Mouse (Mus musculus): ENCODE results near the gene Oscp1. TPM values are rescaled to one million over a fixed set of nuclear protein-coding genes. Genes with fewer than 3 reads are reported as not detected.
A peak's percentile ranks its signal among the peaks of the same experiment; 100 is the strongest.

Gene Oscp1
- polyA plus RNA-seq (2015; fragmentation: Nextera tagmentation; extraction: Ambion mirVana): 19.0 and 19.1 TPM in 2 replicates

DNA sequence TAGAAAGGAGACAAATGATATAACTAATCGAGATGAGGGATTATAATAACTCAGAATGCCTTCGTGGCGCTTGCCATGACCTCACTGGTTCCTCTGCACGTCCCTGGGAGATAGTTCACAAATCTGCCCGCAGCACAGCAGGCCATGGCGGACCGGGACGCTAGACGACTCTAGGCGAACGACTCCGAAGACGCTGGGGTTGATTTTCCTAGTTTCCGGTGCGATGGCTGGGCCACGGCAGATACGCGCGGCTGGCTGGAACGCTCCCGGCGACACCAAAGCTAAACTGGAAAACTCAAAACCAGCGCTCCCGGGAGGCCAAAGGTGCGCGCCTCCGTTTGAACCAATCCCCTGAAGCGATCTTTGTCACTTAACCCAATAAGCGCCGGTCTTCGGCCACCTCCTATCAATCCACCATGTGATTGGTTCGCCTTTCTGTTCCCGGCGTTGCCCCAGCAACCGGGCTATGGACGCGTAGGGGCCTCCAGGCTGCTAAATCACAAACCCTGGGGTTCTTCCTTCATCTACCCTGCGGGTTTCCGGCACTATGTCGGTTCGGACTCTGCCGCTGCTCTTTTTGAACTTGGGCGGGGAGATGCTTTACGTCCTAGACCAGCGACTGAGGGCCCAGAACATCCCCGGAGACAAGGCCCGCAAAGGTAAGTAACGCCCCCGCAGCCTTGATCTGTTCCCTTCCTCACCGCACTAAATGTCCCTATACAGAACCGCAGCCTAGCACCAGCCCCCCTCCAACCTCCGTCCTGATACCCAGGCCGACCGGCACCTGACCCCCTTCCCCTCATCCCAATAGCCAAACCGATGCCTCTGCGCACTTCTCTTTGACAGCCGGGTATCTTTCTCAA, at the start of gene Oscp1:
TSS of gene Oscp1 (plus strand) at position 432 of the 863 bp plus-strand sequence.
- WGBS: under 1% methylated on average over 57 of the region's 57 CpGs
- Histone ChIP-seq H3K9ac (peak within 1 kb of the TSS; percentile 63), H3K9me3 (replicated peaks) (no peaks in the 10 kb centered on the region), H3K27me3 (no peaks in the 10 kb centered on the region), H3K36me3 (peaks cover 35% of the 10 kb centered on the region), H3K4me2 (peak within 1 kb of the TSS; percentile 89), H3K4me1 (peaks cover 14% of the 10 kb centered on the region), H3K4me3 (replicated peaks) (peak within 1 kb of the TSS; percentile 73), H3K27ac (peak within 1 kb of the TSS; percentile 81)
- ATAC-seq (replicated peaks; ENCODE audit: low FRiP score): peak; percentile 99

- H3K4me1 ChIP-seq: no peaks in the 10 kb centered on the region
- 85% methylated on average over 7 of the region's 7 CpGs for WGBS
- no peak for ATAC-seq (replicated peaks; ENCODE audit: low FRiP score)
- H3K9ac ChIP-seq: no peak overlapping the region
- no peaks in the 10 kb centered on the region for H3K9me3 ChIP-seq (replicated peaks)
- no peak overlapping the region for H3K4me3 ChIP-seq (replicated peaks)
- no peak overlapping the region for H3K27ac ChIP-seq
- H3K27me3 ChIP-seq: no peaks in the 10 kb centered on the region
- no peak overlapping the region for H3K4me2 ChIP-seq
- no peaks in the 10 kb centered on the region for H3K36me3 ChIP-seq
Observed at GRCm38 (mm10) chr4:126017676-126018332, 40.6 kb upstream of the Oscp1 start.

DNA sequence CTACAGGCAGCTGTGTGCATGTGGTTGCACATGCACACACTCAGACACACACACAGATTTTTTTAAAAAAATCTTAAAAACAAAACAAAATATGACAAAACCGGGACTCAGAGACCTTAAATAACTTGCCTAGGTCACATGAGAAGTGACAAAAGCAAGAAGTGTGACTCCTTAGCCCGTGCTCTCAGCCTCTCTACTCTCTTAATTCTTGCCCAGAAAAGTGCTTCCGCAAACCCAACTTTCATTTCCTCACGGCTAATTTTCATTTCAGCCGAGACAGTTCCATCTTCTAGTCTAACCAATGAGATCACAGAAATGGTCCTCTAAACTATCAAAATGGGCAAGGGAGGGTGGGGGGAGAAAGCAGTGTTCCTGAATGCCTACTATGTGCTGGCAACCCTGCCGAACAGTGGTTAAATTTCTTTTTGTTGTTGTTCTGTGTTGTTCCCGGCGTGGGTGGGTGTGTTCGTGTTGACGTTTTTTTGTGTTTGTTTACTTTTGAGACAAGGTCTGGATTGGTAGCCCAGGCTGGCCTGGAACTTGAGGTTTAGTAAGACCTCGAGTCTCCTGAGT, 39.3 kb upstream of the Oscp1 start:
- WGBS: 81% methylated on average over 11 of the region's 11 CpGs
- Histone ChIP-seq H3K4me3 (replicated peaks) (no peak overlapping the region), H3K4me2 (no peak overlapping the region), H3K9me3 (replicated peaks) (no peaks in the 10 kb centered on the region), H3K27ac (no peak overlapping the region), H3K9ac (no peak overlapping the region), H3K36me3 (no peaks in the 10 kb centered on the region), H3K4me1 (no peaks in the 10 kb centered on the region), H3K27me3 (no peaks in the 10 kb centered on the region)
- no peak for ATAC-seq (replicated peaks; ENCODE audit: low FRiP score)

GRCm38 (mm10) chr4:126024303-126024900, 34.0 kb upstream of the Oscp1 start, which contains the start of gene Csf3r:
Gene Csf3r, plus strand, starts transcription at chr4:126024550.
- Histone ChIP-seq H3K36me3 (no peaks in the 10 kb centered on the region), H3K27me3 (no peaks in the 10 kb centered on the region), H3K4me1 (no peaks in the 10 kb centered on the region), H3K4me2 (no peak within 1 kb of the TSS), H3K9me3 (replicated peaks) (no peaks in the 10 kb centered on the region), H3K4me3 (replicated peaks) (no peak within 1 kb of the TSS), H3K27ac (no peak within 1 kb of the TSS), H3K9ac (no peak within 1 kb of the TSS)
- ATAC-seq (replicated peaks; ENCODE audit: low FRiP score): no peak
- WGBS: 47% methylated on average over 16 of the region's 16 CpGs

DNA sequence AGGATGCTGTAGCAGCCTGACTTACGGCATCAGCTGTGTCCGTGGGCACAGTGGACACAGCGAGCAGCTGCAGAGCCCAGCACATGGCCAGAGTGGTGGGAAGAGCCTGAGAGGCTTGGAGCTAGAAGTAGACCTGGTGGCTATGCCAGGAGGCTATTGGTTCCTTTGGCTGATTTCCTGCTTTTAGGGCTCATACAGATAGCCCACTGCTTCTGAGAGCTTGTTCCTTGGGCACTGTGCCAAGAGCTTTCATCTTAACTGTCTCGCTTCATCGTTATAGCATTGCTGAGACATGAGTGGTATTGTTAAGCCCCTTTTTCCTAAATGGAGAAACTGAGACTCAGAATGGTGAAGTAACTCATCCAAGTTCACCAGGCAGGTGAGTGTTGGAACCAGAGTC, 32.6 kb upstream of the Oscp1 start:
- ATAC-seq (replicated peaks; ENCODE audit: low FRiP score): no peak
- 77% methylated on average over 5 of the region's 5 CpGs for WGBS
- H3K4me3 ChIP-seq (replicated peaks): no peak overlapping the region

GRCm38 (mm10) chr4:126027980-126028379, 30.4 kb upstream of the Oscp1 start:
- ATAC-seq (replicated peaks; ENCODE audit: low FRiP score): no peak
- Histone ChIP-seq H3K27ac (no peak overlapping the region), H3K36me3 (no peaks in the 10 kb centered on the region), H3K4me1 (no peaks in the 10 kb centered on the region), H3K9ac (no peak overlapping the region), H3K4me2 (no peak overlapping the region), H3K9me3 (replicated peaks) (no peaks in the 10 kb centered on the region), H3K4me3 (replicated peaks) (no peak overlapping the region), H3K27me3 (no peaks in the 10 kb centered on the region)
- WGBS: 90% methylated on average over 3 of the region's 3 CpGs

More for the DNA sequence above, 32.6 kb upstream of the Oscp1 start:
- Histone ChIP-seq H3K4me2 (no peak overlapping the region), H3K27ac (no peak overlapping the region), H3K27me3 (no peaks in the 10 kb centered on the region), H3K4me1 (no peaks in the 10 kb centered on the region), H3K9me3 (replicated peaks) (no peaks in the 10 kb centered on the region), H3K36me3 (no peaks in the 10 kb centered on the region), H3K9ac (no peak overlapping the region)

DNA sequence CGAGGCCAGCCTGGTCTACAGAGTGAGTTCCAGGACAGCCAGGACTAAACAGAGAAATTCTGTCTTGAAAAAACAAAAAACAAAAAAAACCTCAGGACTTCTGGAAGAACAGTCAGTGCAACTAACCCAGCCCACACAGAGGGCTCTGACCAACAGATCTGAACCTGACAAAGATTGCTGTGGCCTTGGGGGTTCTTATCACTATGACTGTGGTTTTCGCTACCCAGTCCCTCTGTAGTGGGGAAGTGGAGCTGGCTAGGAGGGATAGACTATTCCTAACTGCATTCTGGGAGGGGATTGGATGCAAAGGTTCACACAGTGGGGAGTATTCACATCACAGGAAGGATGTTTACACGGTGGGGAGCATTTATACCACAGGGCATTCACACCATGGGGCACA, 29.3 kb upstream of the Oscp1 start:
- Histone ChIP-seq H3K9ac (no peak overlapping the region), H3K36me3 (no peaks in the 10 kb centered on the region), H3K4me2 (no peak overlapping the region), H3K27ac (no peak overlapping the region), H3K9me3 (replicated peaks) (no peaks in the 10 kb centered on the region), H3K4me3 (replicated peaks) (no peak overlapping the region), H3K4me1 (no peaks in the 10 kb centered on the region), H3K27me3 (no peaks in the 10 kb centered on the region)
- 65% methylated on average over 3 of the region's 3 CpGs for WGBS
- no peak for ATAC-seq (replicated peaks; ENCODE audit: low FRiP score)

GRCm38 (mm10) chr4:126030705-126031104, 27.7 kb upstream of the Oscp1 start:
- Histone ChIP-seq H3K36me3 (no peaks in the 10 kb centered on the region), H3K27ac (no peak overlapping the region), H3K27me3 (no peaks in the 10 kb centered on the region), H3K9me3 (replicated peaks) (no peaks in the 10 kb centered on the region), H3K9ac (no peak overlapping the region), H3K4me2 (no peak overlapping the region), H3K4me3 (replicated peaks) (no peak overlapping the region), H3K4me1 (no peaks in the 10 kb centered on the region)
- ATAC-seq (replicated peaks; ENCODE audit: low FRiP score): no peak
- 81% methylated on average over 5 of the region's 5 CpGs for WGBS

DNA sequence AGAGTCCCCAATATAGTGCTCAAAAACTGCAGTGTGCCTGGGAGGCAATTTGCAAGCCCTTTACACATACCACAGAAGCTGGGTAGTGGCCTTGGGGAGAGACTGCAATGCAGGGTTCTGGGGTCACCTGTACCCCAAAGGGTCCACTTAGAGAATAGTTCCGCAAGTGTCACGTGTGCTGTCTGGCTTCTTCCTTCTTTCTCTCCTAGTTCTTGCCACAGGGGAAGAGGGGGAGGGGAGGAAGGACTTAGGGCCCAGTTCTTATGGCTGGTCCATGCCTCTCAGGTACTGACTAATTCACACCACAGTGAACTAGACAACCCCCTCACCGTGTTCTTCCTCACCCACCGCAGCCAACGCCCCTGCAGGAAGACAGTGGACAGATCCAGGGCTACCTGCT, 23.0 kb upstream of the Oscp1 start:
- no peak overlapping the region for H3K4me2 ChIP-seq
- no peak for ATAC-seq (replicated peaks; ENCODE audit: low FRiP score)

DNA sequence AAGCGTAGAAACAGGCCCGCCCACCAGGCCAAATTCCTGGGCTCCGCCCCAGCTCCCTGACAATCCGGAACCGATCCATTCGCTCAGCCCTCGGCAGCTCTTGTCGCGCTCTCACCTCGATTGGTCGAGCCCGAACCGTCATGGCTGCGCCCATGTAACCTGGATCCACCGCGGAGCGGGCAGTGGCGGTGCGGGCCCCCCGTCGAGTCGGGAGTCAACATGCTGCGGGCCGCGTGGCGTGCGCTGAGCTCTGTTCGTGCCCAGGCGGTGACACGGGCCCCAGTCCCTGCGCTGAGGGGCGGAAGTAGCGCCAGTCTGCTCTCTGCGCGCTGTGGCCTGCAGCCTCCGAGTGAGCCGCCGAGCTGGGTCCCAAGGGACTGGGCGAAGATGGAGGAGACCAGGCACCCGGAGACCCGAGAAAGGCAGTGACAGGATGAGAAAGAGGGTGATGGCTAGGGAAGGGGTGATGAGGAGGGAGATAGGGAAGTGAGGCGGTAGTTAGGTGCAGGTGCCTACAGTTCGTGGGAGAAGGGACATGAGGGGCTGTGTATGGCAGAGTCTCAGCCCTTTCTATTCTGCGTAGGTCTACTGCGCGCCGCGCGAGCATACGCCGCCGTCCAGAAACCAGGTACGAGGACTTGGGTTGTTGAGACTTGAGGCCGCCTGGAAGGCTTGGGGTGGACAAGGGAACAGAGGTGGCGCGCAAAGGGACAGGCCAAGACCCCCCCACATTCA, 11.3 kb upstream of the Oscp1 start, which contains the start of gene Mrps15:
TSS of gene Mrps15 (plus strand) at position 75 of the 735 bp plus-strand sequence.
- peaks cover 13% of the 10 kb centered on the region for H3K4me1 ChIP-seq
- H3K4me2 ChIP-seq: peak within 1 kb of the TSS; percentile 91
- peak; percentile 94 for ATAC-seq (replicated peaks; ENCODE audit: low FRiP score)
- H3K27me3 ChIP-seq: no peaks in the 10 kb centered on the region
- peaks cover 28% of the 10 kb centered on the region for H3K36me3 ChIP-seq
- H3K9ac ChIP-seq: peak within 1 kb of the TSS; percentile 76
- no peaks in the 10 kb centered on the region for H3K9me3 ChIP-seq (replicated peaks)
- WGBS: under 1% methylated on average over 56 of the region's 56 CpGs
- peak within 1 kb of the TSS; percentile 90 for H3K4me3 ChIP-seq (replicated peaks)
- peak within 1 kb of the TSS; percentile 88 for H3K27ac ChIP-seq

More for the DNA sequence above, 23.0 kb upstream of the Oscp1 start:
- Histone ChIP-seq H3K4me1 (no peaks in the 10 kb centered on the region), H3K9me3 (replicated peaks) (no peaks in the 10 kb centered on the region), H3K9ac (no peak overlapping the region), H3K27me3 (no peaks in the 10 kb centered on the region), H3K36me3 (no peaks in the 10 kb centered on the region), H3K27ac (no peak overlapping the region), H3K4me3 (replicated peaks) (no peak overlapping the region)
- 82% methylated on average over 5 of the region's 5 CpGs for WGBS

DNA sequence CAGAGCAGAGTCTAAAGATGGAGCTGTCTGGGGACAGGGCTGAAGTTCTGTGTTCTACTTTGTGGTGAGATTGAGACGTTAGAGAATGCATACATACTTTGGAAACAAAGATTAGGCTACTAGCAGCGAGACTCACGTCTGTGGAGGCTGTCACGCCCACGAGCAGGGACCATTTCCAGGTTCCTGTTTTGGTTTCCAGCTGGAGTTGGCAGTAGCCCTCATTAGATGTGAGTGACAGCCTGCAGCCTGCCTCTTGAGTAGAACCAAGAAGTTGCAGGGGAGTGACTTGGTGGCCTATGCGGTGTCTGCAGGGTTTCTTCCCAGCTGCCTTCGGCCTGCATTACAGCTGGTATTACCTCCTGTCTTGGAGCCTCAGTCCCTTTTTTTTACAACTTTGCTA, 6.7 kb upstream of the Oscp1 start:
- H3K9me3 ChIP-seq (replicated peaks): no peaks in the 10 kb centered on the region
- peaks cover 71% of the 10 kb centered on the region for H3K36me3 ChIP-seq
- peaks cover 13% of the 10 kb centered on the region for H3K4me1 ChIP-seq
- no peak overlapping the region for H3K4me2 ChIP-seq
- 66% methylated on average over 7 of the region's 7 CpGs for WGBS
- H3K4me3 ChIP-seq (replicated peaks): no peak overlapping the region
- H3K27me3 ChIP-seq: no peaks in the 10 kb centered on the region
- no peak overlapping the region for H3K9ac ChIP-seq
- no peak overlapping the region for H3K27ac ChIP-seq
- no peak for ATAC-seq (replicated peaks; ENCODE audit: low FRiP score)
